Mouse (Mus musculus) spleen, adult 2 months (tissue): ENCODE results near the gene Ntm.

Experiments
- CTCF ChIP-seq: fragments of 200-500 bp; IDR thresholded peaks from 2 replicates; pipeline ENCODE4 v1.5.1; 2011; ENCODE audit warnings: mild to moderate bottlenecking, inconsistent platforms; ENCODE audit not compliant: insufficient read depth, insufficient read length, insufficient replicate concordance; ENCODE audit errors: extremely low read depth
- POLR2A ChIP-seq: fragments of 200-500 bp; IDR thresholded peaks from 2 replicates; pipeline ENCODE4 v1.6.1; 2011; ENCODE audit warnings: low read depth, low read length, inconsistent platforms

- TF ChIP-seq POLR2A (no peak), CTCF (peak; percentile 47; the same call in 1 of the 2 replicates)
Observed at GRCm38 (mm10) chr9:29654885-29655284, 308.1 kb downstream of the Ntm start.
